Mouse (Mus musculus) NIH3T3 (cell line): ENCODE results near the gene Phldb1.
A peak's percentile ranks its signal among the peaks of the same experiment; 100 is the strongest.

Experiments
- DNase-seq: peaks from one replicate; pipeline ENCODE4 v3.0.0-alpha.2; 2012; ENCODE audit warnings: low read depth

Gene Phldb1

GRCm38 (mm10) chr9:44726431-44727146 lies 8.4 kb downstream of the Phldb1 start:
- DNase-seq = no peak

GRCm38 (mm10) chr9:44724665-44725064 lies 10.3 kb downstream of the Phldb1 start:
- DNase-seq = no peak

- no peak for DNase-seq
Measured at GRCm38 (mm10) chr9:44724223-44724622, 10.8 kb downstream of the Phldb1 start.

- peak; percentile 48 for DNase-seq
Measured at GRCm38 (mm10) chr9:44723521-44724041, 11.4 kb downstream of the Phldb1 start.

- DNase-seq = no peak
Measured at GRCm38 (mm10) chr9:44723008-44723407, 12.0 kb downstream of the Phldb1 start.

GRCm38 (mm10) chr9:44722575-44722974 lies 12.4 kb downstream of the Phldb1 start:
- no peak for DNase-seq

- no peak for DNase-seq
Measured at GRCm38 (mm10) chr9:44721877-44722186, 13.2 kb downstream of the Phldb1 start.

GRCm38 (mm10) chr9:44721154-44721876 lies 13.7 kb downstream of the Phldb1 start:
- DNase-seq = peak; percentile 88

- DNase-seq = no peak
Measured at GRCm38 (mm10) chr9:44720358-44721153, 14.4 kb downstream of the Phldb1 start.

- no peak for DNase-seq
Measured at GRCm38 (mm10) chr9:44719632-44720357, 15.2 kb downstream of the Phldb1 start.

GRCm38 (mm10) chr9:44718937-44719631 lies 15.9 kb downstream of the Phldb1 start:
- DNase-seq = no peak

- no peak for DNase-seq
Measured at GRCm38 (mm10) chr9:44717822-44718242, 17.2 kb downstream of the Phldb1 start.

GRCm38 (mm10) chr9:44716997-44717821 lies 17.8 kb downstream of the Phldb1 start:
- no peak for DNase-seq

GRCm38 (mm10) chr9:44715705-44716362 lies 19.2 kb downstream of the Phldb1 start:
- DNase-seq = no peak

GRCm38 (mm10) chr9:44715109-44715508 lies 19.9 kb downstream of the Phldb1 start:
- no peak for DNase-seq

- DNase-seq = no peak
Measured at GRCm38 (mm10) chr9:44713574-44713973, 21.4 kb downstream of the Phldb1 start.

GRCm38 (mm10) chr9:44713080-44713479 lies 21.9 kb downstream of the Phldb1 start:
- DNase-seq = no peak

- no peak for DNase-seq
Measured at GRCm38 (mm10) chr9:44711602-44712001, 23.4 kb downstream of the Phldb1 start.

- DNase-seq = no peak
Measured at GRCm38 (mm10) chr9:44710213-44710612, 24.8 kb downstream of the Phldb1 start.

- peak; percentile 74 for DNase-seq
Measured at GRCm38 (mm10) chr9:44709600-44709999, 25.4 kb downstream of the Phldb1 start.
